Mouse (Mus musculus) embryo, embryonic 11 days (tissue): ENCODE results near the gene Sfi1.

Source experiments
- DNase-seq: peaks from one replicate; pipeline ENCODE4 v3.0.0-alpha.2; 2015

Sfi1 gene

DNA sequence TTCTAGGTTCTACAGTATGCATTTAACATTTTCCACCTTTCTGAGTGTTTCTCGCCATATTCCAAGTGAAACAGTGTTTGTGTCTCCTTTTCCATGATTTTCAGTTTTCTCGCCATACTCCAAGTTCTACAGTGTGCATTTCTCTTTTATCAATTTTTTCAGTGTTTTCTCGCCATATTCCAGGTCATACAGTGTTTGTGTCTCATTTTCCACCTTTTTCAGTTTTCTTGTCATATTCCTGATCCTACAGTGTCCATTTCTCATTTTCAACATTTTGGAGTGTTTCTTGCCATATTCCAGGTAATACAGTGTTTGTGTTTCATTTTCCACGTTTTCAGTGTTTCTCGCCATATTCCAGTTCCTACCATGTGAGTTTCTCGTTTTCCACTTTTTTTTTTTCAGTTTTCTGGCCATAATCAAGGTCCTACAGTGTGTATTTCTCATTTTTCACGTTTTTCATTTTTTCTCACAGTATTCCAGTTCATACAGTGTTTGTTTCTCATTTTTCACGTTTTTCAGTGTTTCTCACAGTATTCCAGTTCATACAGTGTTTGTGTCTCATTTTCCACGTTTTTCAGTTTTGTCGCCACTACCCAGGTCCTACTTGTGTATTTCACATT is 91.3 kb downstream of the Sfi1 start:
- DNase-seq: no peak

DNA sequence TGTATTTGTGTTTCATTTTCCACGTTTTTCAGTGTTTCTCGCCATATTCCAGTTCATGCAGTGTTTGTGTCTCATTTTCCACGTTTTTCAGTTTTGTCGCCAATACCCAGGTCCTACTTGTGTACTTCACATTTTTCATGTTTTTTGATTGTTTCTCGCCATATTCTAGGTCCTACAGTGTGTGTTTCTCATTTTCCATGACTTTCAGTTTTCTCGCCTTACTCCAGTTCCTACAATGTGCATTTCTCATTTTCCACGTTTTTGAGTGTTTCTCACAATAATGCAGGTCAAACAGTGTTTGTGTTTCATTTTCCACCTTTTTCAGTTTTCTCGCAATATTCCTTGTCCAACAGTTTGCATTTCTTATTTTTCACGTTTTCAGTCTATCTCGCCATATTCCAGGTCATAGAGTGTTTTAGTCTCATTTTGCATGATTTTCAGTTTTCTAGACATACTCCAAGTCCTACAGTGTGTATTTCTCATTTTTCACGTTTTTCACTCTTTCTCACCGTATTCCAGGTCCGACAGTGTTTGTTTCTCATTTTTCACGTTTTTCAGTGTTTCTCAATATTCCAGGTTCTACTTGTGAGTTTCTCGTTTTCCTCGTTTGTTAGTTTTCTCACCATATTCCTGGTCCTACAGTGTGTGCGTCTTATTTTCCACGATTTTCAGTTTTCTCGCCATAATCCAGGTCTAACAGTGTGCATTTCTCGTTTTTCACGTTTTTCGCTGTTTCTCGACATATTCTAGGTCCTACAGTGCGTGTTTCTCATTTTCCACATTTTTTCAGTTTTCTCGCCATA is 92.0 kb downstream of the Sfi1 start:
- DNase-seq: no peak

DNA sequence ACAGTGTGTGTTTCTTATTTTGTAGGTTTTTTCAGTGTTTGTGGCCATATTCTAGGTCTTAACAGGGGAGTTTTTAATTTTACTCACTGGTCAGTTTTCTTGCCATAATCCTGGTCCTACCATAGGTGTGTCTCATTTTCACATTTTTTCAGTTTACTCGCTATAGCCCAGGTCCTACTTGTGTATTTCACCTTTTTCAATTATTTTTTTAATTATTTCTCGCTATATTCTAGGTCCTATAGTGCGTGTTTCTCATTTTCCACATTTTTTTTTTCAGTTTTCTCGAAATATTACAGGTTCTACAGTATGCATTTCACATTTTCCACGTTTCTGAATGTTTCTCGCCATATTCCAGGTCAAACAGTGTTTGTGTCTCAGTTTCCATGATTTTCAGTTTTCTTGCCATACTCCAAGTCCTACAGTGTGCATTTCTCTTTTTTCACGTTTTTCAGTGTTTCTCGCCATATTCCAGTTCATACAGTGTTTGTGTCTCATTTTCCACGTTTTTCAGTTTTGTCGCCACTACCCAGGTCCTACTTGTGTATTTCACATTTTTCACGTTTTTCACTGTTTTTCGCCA is 93.1 kb downstream of the Sfi1 start:
- DNase-seq: peak; percentile 42
